8 mouse cellular contexts compared by ENCODE assay signal in the genomic region with DNA sequence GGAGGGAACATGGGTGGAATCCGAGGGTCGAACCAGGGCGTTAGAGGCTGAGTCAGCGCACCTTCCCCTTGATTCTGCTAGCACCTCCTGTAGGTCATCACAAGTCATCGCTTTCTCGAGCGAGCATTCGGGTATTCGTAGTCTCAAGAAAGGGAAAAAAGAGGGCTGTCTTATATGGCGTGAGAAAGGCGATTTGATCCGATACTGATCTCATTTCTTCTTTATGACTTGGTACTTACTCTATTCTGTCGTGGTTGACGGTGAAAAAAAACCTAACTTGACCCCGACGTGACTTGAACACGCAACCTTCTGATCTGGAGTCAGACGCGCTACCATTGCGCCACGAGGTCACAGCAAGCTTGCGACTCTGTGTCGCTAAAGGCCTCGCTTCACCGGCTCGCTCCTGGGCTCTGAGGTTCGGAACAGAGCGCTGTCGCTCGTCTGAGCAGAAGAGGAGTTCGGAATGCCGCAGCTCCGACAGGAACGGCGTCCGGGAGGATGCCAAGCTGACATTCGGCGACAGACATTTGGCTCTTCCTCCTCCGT. TPM values are rescaled to one million over a fixed set of nuclear protein-coding genes. Genes with fewer than 3 reads are reported as not detected.
DNase-seq lines count a peak whose midpoint lies in the region; ATAC-seq and TF ChIP-seq lines count a peak whose summit lies in the region.

No protein-coding gene starts in this region.

- TF ChIP-seq CTCF in brain, embryonic 14.5 days (IDR thresholded peaks at IDR 0.05; ENCODE audit: borderline replicate concordance, extremely low read depth, insufficient read depth, insufficient read length), result peak; percentile 45
- TF ChIP-seq CTCF in midbrain, postnatal 0 days (IDR thresholded peaks at IDR 0.05), result peak; percentile 72

- peak; percentile 85 for ATAC-seq in heart, embryonic 11.5 days (replicated peaks; ENCODE audit: insufficient number of reproducible peaks, low FRiP score, low TSS enrichment)
- peak; percentile 82 for ATAC-seq in kidney, embryonic 15.5 days (replicated peaks; ENCODE audit: low FRiP score)
- peak; percentile 93 for ATAC-seq in limb, embryonic 15.5 days (ENCODE audit: insufficient number of reproducible peaks, low FRiP score, low TSS enrichment, low read depth)
- peak; percentile 86 for ATAC-seq in midbrain, postnatal 0 days (ENCODE audit: low FRiP score)

- 0 out of 2 replicates have a peak, but pooled peaks have one; percentile 27 for TF ChIP-seq POLR2A in brain, embryonic 14.5 days (IDR thresholded peaks at IDR 0.05; ENCODE audit: borderline replicate concordance, extremely low read depth, insufficient read depth, insufficient read length, poor library complexity, severe bottlenecking)

- peak overlapping the region; percentile 80 for H3K9ac ChIP-seq in heart, embryonic 11.5 days (ENCODE audit: low read depth, low read length)
- peak overlapping the region; percentile 62 for H3K9ac ChIP-seq in kidney, embryonic 15.5 days
- peak overlapping the region; percentile 76 for H3K9ac ChIP-seq in limb, embryonic 15.5 days
- peak overlapping the region; percentile 95 for H3K9ac ChIP-seq in midbrain, postnatal 0 days (replicated peaks; ENCODE audit: low read length, poor library complexity, severe bottlenecking)

- WGBS in heart, embryonic 11.5 days (ENCODE audit: insufficient replicate concordance), result 1% methylated on average over 39 of the region's 39 CpGs
- 1% methylated on average over 39 of the region's 39 CpGs for WGBS in kidney, embryonic 15.5 days
- 1% methylated on average over 39 of the region's 39 CpGs for WGBS in limb, embryonic 15.5 days
- 2% methylated on average over 39 of the region's 39 CpGs for whole genome bisulfite sequencing in midbrain, postnatal 0 days

- peak overlapping the region; percentile 93 for H3K27ac ChIP-seq in heart, embryonic 11.5 days (ENCODE audit: low read depth, low read length)
- peak overlapping the region; percentile 90 for H3K27ac ChIP-seq in kidney, embryonic 15.5 days
- H3K27ac ChIP-seq in limb, embryonic 15.5 days, result peak overlapping the region; percentile 97
- H3K27ac ChIP-seq in midbrain, postnatal 0 days (ENCODE audit: low read depth, low read length), result peak overlapping the region; percentile 97

- peaks cover 15% of the 10 kb centered on the region for H3K4me1 ChIP-seq in erythroblast, embryonic 14.5 days (ENCODE audit: control insufficient read depth)
- no peaks in the 10 kb centered on the region for H3K4me1 ChIP-seq in heart, embryonic 11.5 days (ENCODE audit: control insufficient read depth, insufficient read depth, low read length)
- H3K4me1 ChIP-seq in kidney, embryonic 15.5 days, result no peaks in the 10 kb centered on the region
- peaks cover 7% of the 10 kb centered on the region; the same call in 1 of the 2 replicates for H3K4me1 ChIP-seq in limb, embryonic 15.5 days
- 0 out of 2 replicates have a peak, but pooled peaks cover 2% of the 10 kb centered on the region for H3K4me1 ChIP-seq in midbrain, postnatal 0 days (ENCODE audit: insufficient read depth, low read length)

- H3K36me3 ChIP-seq in erythroblast, embryonic 14.5 days (ENCODE audit: control insufficient read depth), result no peaks in the 10 kb centered on the region
- no peaks in the 10 kb centered on the region for H3K36me3 ChIP-seq in heart, embryonic 11.5 days (ENCODE audit: control insufficient read depth, insufficient read depth, low read length)
- H3K36me3 ChIP-seq in kidney, embryonic 15.5 days, result no peaks in the 10 kb centered on the region
- no peaks in the 10 kb centered on the region for H3K36me3 ChIP-seq in limb, embryonic 15.5 days
- H3K36me3 ChIP-seq in midbrain, postnatal 0 days (ENCODE audit: insufficient read depth, low read length), result no peaks in the 10 kb centered on the region

- peak overlapping the region; percentile 67 for H3K4me2 ChIP-seq in heart, embryonic 11.5 days
- peak overlapping the region; percentile 65 for H3K4me2 ChIP-seq in kidney, embryonic 15.5 days
- H3K4me2 ChIP-seq in limb, embryonic 15.5 days, result peak overlapping the region; percentile 55
- H3K4me2 ChIP-seq in midbrain, postnatal 0 days (ENCODE audit: low read depth, low read length, poor library complexity, severe bottlenecking), result peak overlapping the region; percentile 44

- H3K27me3 ChIP-seq in erythroblast, embryonic 14.5 days (ENCODE audit: control insufficient read depth), result peaks cover 37% of the 10 kb centered on the region
- H3K27me3 ChIP-seq in heart, embryonic 11.5 days (ENCODE audit: control insufficient read depth, insufficient read depth, low read length), result peaks cover 2% of the 10 kb centered on the region; the same call in 1 of the 2 replicates
- peaks cover 10% of the 10 kb centered on the region; the same call in 1 of the 2 replicates for H3K27me3 ChIP-seq in kidney, embryonic 15.5 days
- H3K27me3 ChIP-seq in limb, embryonic 15.5 days, result no peaks in the 10 kb centered on the region
- no peaks in the 10 kb centered on the region for H3K27me3 ChIP-seq in midbrain, postnatal 0 days (ENCODE audit: insufficient read depth, low read length)

- H3K4me3 ChIP-seq in erythroblast, embryonic 14.5 days (replicated peaks), result peak overlapping the region; percentile 82
- H3K4me3 ChIP-seq in heart, embryonic 11.5 days (ENCODE audit: low read depth, low read length), result peak overlapping the region; percentile 78
- H3K4me3 ChIP-seq in kidney, embryonic 15.5 days (replicated peaks), result peak overlapping the region; percentile 74
- peak overlapping the region; percentile 82 for H3K4me3 ChIP-seq in limb, embryonic 15.5 days
- peak overlapping the region; percentile 55 for H3K4me3 ChIP-seq in midbrain, postnatal 0 days (ENCODE audit: low read depth, low read length)

- no peaks in the 10 kb centered on the region for H3K9me3 ChIP-seq in erythroblast, embryonic 14.5 days (ENCODE audit: control insufficient read depth, low read length)
- H3K9me3 ChIP-seq in heart, embryonic 11.5 days (replicated peaks; ENCODE audit: control insufficient read depth, low read length), result no peaks in the 10 kb centered on the region
- H3K9me3 ChIP-seq in kidney, embryonic 15.5 days (replicated peaks), result no peaks in the 10 kb centered on the region
- H3K9me3 ChIP-seq in limb, embryonic 15.5 days, result no peaks in the 10 kb centered on the region
- H3K9me3 ChIP-seq in midbrain, postnatal 0 days (ENCODE audit: low read length), result no peaks in the 10 kb centered on the region

- DNase-seq in CD4-positive helper T cell, adult 2 months (ENCODE audit: low read depth, low spot score), result peak; percentile 91
- peak; percentile 94 for DNase-seq in brain, embryonic 14.5 days (ENCODE audit: low read depth)
- DNase-seq in midbrain, postnatal 0 days (ENCODE audit: low spot score), result peak; percentile 89
- DNase-seq in spleen, postnatal 10 days (ENCODE audit: low spot score in 2 of 2), result peak; percentile 75 to 77

RNA-seq across cellular contexts. Expression of a gene that starts 29.6 kb away (rescaled TPM):
- 0.10 and 0.18 TPM in 2 replicates for polyA plus RNA-seq in brain, embryonic 14.5 days (2012; rRNA removed)
- polyA plus RNA-seq in erythroblast, embryonic 14.5 days (2012), result not detected in 2 replicates
- 20.2 and 23.7 TPM in 2 replicates for polyA plus RNA-seq in heart, embryonic 11.5 days (2014; fragmentation: Nextera tagmentation; extraction: Ambion mirVana)
- 23.5 and 24.8 TPM in 2 replicates for polyA plus RNA-seq in kidney, embryonic 15.5 days (2015; fragmentation: Nextera tagmentation; extraction: Ambion mirVana)
- polyA plus RNA-seq in limb, embryonic 15.5 days (2015; fragmentation: Nextera tagmentation; extraction: Ambion mirVana), result 0.97 and 1.6 TPM in 2 replicates
- 3.0 and 4.9 TPM in 2 replicates for total RNA-seq in midbrain, postnatal 0 days (2014; rRNA removed)
- 2.7 TPM in 2 replicates for polyA plus RNA-seq in midbrain, postnatal 0 days (2015; fragmentation: Nextera tagmentation; extraction: Ambion mirVana)

RNA-seq across cellular contexts. Expression of a gene that starts 46.2 kb away (rescaled TPM):
- 62.5 and 88.6 TPM in 2 replicates for polyA plus RNA-seq in brain, embryonic 14.5 days (2012; rRNA removed)
- not detected in 2 replicates for polyA plus RNA-seq in erythroblast, embryonic 14.5 days (2012)
- 0.09 TPM in 1 of 2 replicates, not detected in the other for polyA plus RNA-seq in heart, embryonic 11.5 days (2014; fragmentation: Nextera tagmentation; extraction: Ambion mirVana)
- polyA plus RNA-seq in kidney, embryonic 15.5 days (2015; fragmentation: Nextera tagmentation; extraction: Ambion mirVana), result 0.30 and 1.1 TPM in 2 replicates
- 0.78 and 0.82 TPM in 2 replicates for polyA plus RNA-seq in limb, embryonic 15.5 days (2015; fragmentation: Nextera tagmentation; extraction: Ambion mirVana)
- total RNA-seq in midbrain, postnatal 0 days (2014; rRNA removed), result 75.6 and 86.9 TPM in 2 replicates
- 35.7 and 36.2 TPM in 2 replicates for polyA plus RNA-seq in midbrain, postnatal 0 days (2015; fragmentation: Nextera tagmentation; extraction: Ambion mirVana)

Comparison
In these comparisons a context has a peak if more than half of its experiments do, and no peak if none do; other contexts are left out.
1. Peak in every context shown above with its lines: DNase-seq, ATAC-seq, H3K4me3 ChIP-seq and H3K27ac ChIP-seq.
2. RNA of a gene that starts 46.2 kb away (polyA plus RNA-seq): 62.5 to 88.6 TPM in brain, embryonic 14.5 days and 35.7 to 36.2 TPM in midbrain, postnatal 0 days; 0.30 to 1.1 TPM in kidney, embryonic 15.5 days, 0.78 to 0.82 TPM in limb, embryonic 15.5 days, 0.09 TPM in heart, embryonic 11.5 days and not detected in erythroblast, embryonic 14.5 days; every median in the first group is over 10 times any median in the second.